Mouse (Mus musculus) yolk sac, embryonic 10.5 days (tissue): Measurements from ENCODE around the gene Fhad1.
"Not testable (repeated sequence)": the region's sequence is repeated elsewhere in the genome, so short reads cannot be mapped to it uniquely, and the experiment has no call there.

Experiments
- DNase-seq: peaks from one replicate; pipeline ENCODE4 v3.0.0-alpha.2; 2017; ENCODE audit warnings: low spot score

Gene Fhad1

DNA sequence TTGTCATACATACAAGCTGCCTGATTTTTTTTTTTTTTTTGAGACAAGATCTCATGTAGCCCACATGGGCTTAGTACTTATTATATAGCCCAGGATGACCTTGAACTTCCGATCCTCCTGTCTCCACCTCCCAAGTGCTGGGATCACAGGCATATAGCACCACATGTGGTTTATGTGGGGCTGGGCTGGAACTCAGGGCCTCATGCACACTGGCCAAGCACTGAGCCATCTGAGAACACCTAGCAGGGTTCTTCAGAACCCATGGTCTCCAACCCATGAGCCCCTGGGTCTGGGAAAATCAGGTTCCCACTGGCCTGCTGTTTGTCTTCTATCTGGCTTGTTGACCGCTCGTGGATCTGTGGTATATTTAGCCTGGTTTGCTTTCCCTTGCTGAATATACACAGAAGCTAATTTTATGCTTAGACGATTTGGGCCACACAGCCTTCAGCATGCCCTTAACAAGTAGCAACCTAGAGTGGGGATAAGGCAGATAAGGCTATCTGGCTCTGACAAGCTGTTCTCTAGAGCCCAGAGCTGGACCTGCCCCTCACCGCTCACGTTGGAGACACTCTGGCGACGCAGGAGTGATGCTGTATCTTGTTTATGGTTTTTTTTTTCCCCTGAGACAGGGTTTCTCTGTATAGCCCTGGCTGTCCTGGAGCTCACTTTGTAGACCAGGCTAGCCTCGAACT, 24.9 kb upstream of the Fhad1 start:
- DNase-seq = no peak

DNA sequence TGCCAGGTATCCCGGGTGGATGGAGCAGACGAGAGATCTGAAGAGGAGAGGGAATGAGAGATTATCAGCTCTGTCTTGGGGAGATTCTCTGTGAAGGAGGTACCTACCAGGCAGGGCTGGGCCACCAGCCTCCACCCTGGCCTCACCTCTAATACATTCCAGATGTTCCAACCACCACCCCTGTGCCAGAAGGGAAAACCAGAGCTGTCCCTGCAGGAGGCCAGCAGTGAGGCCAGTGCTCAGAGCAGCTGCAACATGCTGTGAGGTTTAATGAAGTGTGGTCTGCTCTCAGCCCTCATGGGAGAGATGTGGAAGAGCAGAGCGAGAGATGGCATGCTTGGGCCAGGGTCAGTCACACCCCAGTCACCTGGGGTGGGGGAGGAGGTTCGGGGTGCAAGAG, 23.0 kb upstream of the Fhad1 start:
- DNase-seq = no peak

DNA sequence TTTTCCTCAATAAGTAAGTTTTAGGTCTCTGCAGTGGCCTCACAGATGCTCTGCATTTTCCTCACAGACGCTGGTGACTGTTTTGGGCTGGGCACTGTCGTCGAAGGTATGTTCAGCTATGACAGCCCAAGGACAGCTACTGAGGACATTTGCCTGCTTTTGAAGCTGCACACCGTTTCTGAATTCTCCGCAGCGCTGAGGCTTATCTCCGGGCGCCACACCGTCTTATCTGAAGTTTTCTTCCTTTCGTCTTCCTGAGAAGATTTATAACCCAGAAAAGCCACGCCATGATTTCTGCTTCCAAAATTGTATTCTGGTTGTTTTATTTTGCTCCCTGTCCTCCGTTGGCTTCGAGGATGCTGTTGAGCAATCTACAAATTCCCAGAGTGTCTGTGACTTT, 13.7 kb upstream of the Fhad1 start:
- DNase-seq = no peak

DNA sequence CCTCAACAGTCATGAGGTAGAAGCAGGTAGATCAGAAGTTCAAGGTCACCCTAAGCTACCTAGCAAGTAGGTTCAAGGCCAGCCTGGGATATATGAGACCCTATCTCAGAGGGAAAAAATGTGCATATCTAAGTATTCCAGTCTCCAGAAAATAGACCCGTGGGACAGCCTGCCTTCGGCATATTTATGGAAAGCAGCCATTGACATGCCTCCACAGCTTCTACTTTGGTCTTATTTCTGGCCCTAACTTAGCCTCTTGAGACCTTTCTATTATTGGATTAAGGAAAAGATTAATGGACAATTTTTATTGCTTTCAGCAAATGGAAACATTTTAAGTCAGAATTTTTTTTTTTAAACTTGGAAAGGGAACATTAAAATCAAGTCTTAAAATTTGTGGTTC, 12.1 kb upstream of the Fhad1 start:
- no peak for DNase-seq

DNA sequence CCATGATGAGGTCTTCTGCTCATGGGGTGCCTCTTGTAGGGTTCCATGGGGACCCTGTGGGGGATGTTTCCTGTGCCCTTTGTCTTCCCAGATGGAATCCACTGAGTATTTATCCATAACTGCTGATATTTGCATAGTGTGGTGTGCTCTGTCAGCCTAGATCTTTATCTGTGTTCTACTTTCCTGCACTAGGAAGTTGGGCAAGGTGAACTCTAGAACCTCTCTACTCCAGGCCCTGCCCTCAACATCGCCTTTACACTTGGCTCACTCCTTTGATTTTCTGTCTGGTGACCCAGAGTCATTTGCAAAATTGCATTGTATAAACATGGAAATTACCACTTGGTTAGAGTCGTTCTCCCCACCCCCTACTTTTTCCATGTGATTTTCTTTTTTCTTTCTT, 9.7 kb upstream of the Fhad1 start:
- no peak for DNase-seq

DNA sequence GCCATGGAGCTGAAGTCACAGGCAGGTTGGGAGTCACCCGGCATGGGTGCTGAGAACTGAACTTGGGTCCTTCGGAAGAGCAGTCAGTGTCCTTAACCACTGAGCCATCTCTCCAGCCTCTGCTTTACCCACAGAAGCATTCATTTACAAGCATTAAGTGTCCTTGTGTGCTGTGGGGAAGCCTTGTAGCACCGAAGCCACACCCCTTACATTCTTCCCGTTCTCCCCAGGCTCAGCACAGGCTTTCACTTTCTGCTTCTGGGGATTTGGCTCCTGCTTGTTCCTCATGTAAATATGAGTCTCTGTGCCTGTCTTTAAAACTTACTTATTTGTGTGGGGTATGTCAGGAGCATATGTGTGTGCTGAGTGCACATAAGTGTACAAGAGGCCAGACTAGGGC, 8.3 kb upstream of the Fhad1 start:
- DNase-seq = no peak

DNA sequence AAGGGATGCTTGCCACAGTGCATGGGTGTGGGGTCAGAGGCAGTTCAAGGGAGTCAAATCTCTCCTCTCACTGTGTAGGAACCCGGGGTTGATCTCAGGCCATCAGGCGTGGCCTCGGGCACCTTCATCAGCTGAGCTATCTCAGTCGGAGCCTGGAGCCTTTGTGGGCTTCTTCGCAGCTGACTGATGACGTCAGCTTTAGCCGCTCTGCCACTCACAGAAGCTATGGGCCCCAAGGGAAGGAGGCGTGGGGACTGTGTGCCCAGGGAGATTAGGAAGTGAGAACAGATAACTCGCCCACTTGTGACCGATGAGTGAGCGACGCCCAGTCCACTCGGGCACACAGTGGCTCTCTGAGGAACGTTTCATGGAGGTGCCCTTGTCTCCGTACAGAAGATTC, 2.8 kb upstream of the Fhad1 start:
- no peak for DNase-seq

DNA sequence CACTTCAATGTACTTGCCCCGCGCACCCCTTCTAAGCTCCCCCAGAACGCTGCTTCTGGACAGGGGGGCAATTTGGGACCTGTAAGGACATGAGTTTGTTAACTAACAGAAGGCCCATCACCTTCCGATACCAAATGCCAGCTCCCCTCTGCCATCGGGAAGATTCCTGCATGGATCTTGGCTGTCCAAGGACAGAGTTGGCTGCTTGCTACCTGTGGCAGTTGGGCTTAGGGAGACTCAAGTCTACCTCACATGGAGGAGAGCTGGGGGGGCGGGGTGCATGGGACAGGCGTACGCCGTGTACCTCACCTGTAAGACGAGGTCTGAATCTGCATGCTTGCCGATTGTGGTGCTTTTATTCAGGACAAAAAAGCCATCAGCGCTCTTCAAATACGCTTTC, 3.6 kb downstream of the Fhad1 start:
- DNase-seq = no peak

DNA sequence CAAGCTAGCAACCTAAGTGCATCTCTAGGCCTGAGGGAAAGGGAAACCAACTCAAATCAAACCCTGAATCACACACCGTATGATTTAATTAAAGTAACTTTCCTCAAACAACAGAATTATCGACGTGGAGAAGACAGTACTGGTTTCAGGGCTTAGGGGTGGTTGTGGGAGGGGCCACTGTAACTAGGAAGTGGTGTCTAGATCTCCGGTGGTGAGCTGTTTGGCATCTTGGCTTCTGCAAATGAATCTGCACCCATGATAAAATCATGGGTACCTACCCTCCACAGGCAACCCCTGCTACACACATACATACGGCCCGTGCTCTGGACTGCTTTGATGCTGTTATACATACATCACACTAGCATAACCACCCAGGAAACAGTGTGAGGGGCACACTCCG, 4.4 kb downstream of the Fhad1 start:
- DNase-seq = no peak

DNA sequence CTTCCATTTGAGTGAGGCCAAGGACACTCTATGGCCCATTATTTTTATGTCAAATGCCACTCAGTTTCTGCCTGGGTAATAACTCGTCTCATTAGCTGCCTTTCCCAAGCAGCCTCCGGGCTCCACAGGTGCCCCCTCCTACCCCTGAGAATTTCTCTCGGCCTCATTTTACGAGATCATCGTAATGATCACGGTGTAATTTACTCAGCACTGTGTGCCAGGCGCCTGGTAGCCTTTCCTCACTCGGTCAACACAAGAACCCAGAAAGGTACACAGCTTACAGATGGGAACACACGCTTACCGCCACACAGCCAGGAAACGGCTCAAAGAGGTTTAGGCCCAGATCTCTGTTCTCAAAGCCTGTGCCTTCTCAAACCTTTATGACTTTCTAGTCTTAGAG, 6.7 kb downstream of the Fhad1 start:
- no peak for DNase-seq

DNA sequence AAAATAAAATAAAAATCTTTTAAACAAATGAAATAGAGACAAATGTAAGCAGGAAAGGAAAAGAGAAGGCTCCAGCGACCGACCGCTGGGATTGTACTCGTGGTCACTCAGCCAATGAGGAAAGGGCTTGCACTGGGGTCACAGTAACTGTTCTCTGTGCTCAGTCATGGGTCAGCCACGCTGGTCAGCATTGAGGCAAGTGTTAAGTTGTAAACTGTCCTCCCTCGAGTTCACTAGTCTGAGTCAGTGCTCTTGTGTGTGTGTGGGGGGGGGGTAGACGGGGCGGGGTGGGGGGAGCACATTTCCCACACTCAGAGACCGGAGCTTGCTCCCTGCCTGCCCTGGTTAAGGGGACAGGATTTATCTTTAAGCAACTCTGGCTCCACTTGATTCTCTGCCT, 14.3 kb downstream of the Fhad1 start:
- peak; percentile 63 for DNase-seq

DNA sequence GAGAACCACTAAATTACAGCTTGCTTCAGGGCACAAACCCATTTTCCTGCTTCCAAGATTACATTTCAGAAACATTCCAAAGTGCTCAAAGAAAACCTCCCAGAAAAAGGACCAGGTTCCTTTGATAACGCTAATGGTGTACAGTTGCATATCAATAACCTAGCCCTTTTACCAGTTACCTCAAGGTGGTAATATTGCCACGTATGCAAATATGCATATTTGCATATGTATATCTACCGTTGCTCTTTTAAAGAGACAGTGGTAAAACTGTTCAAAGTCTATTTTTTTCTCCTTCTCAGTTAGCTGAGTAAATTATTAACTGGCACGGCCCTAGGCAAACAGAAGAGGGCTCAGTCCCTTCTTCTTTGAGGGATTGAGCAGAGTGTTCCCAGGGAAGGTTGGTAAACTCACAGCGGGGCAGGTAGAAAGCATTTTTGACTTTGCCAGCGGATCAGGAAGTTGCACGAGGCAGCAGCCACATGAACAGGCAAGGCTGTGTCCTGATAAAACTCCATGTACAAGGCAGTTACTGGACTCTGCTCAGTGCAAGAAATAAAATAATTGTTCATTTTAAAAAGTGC, 15.3 kb downstream of the Fhad1 start:
- peak; percentile 83 for DNase-seq

DNA sequence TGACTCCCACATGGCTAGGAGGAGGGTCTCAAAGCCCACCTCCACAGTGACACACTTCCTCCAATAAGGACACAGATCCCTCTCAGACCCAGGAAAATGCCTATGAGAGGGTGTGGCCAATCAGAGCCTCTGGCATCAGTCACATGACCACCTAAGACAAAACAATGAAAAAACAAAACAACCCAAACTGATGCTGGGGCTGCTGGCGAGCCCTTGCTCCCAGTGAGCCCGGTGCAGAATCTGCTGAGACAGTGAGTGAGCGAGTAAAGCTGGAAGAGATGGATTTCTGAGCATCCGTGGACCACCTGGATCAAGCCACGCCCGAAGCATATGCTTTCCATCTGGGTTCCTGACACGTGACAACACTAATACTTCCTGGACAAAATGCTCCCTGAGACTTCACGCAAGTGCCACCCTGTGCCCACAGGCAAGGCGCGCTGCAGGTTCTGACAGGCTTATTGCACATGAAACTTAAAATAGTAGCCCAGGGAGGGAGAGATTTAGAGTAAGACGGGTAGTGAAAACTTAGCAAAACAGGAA, 16.5 kb downstream of the Fhad1 start:
- DNase-seq = peak; percentile 30

DNA sequence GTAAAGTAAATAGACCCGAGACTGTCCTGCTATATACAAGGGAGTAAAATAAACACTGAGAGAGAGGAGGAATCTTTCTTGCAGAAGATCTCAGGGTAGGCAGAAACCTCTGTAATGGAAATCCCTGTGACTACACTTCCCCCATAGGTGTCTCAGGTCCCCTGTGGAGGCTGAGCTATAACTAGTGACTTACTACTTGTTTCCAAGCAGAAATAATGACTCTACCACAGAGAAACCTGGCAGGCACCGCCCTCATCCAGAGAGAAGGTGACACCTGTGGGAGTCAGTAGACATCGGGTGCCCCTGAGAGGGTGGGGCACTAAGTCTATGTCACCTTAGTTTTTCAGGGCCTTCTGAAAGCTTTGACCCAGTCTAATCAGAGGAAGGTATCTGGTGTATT, 18.0 kb downstream of the Fhad1 start:
- DNase-seq = no peak

DNA sequence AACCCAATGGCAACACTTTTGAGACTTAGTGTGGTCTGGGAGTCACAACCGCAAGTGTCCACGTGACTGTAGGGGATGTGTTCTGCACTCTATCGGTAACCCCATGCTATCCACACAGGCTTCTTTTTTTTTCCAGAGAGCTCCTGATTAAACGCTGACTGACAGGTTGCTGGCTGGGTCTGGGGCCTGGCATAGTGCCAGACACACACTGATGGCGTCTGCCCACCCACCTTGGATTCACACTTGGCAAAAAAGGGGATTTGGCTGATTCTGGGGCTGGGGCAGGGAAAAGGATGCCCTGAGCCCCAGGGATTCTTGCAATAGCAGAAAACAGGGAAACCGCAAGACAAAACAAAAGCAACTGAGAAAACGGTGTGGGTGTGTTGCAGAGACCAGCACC, 18.8 kb downstream of the Fhad1 start:
- DNase-seq = no peak

DNA sequence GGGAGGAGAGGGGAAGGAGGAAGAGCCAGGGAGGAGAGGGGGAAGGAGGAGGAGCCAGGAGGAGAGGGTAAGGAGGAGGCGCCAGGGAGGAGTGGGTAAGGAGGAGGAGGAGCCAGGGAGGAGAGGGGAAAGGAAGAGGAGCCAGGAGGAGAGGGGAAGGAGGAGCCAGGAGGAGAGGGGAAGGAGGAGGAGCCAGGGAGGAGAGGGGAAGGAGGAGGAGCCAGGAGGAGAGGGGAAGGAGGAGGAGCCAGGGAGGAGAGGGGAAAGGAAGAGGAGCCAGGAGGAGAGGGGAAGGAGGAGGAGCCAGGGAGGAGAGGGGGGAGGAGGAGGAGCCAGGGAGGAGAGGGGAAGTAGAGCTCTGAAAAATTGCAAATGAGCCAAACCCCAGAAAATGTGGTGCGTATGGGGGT, 20.8 kb downstream of the Fhad1 start:
- DNase-seq = not testable (repeated sequence)

DNA sequence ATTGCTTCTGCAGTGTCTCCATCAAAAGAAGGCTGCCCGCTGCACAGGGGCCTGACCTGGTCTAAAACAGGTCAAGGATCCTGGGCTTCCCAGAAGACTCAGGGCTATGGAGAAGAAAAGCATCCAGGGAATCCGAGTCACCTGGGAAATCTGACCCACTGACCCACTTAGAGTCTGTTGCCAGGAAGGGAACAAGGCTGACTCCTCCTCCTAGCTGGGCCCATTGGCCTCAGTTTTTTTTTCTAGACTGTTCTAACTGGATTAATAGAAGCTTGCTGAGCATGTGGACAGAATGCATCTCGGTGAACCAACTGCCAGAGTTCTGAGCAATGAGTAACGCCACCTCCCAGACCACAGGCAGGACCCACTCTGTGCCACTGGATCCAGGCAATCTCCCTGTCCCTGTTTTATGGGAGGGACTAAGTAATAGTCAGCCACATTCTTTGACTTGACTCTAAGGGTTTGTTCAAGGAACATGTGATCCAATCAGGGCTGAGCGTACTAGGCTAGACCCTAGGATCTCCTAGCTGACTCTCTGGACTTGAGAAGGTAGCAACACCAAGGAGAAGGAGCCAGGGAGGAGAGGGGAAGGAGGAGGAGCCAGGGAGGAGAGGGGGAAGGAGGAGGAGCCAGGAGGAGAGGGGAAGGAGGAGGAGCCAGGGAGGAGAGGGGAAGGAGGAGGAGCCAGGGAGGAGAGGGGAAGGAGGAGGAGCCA, 21.4 kb downstream of the Fhad1 start:
- no peak for DNase-seq

DNA sequence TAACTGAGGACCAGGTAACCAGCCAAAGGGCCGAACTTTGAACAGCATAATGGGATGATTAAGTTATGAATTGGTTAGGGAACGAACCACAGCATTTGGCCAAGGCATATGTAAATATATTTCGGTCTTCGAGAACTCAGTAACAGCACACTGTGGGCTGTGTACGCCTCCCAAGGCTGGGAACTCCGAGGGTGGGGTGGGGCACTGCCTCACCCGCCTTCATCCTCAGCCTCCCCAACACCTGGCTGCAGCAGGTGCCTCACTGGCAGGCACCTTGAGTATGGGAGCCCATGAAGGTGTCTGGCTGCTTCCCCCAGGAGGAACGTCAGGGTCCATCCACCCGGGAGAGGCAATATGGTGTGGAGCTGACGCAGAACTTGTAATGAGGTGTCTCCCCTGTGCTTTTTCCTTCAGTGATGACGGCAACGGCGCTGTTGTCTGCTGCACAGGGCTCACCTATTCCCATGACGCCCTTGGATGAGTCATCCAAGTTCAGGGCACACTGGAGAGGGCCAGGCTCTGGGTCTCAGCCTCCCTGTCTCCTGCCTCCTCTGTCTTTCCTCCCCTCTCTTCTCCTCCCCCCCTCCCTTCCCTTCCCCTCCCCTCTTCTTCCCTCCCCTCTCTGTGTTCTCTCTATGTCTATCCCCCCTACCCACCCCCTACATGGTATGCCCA, 22.2 kb downstream of the Fhad1 start:
- DNase-seq = no peak

DNA sequence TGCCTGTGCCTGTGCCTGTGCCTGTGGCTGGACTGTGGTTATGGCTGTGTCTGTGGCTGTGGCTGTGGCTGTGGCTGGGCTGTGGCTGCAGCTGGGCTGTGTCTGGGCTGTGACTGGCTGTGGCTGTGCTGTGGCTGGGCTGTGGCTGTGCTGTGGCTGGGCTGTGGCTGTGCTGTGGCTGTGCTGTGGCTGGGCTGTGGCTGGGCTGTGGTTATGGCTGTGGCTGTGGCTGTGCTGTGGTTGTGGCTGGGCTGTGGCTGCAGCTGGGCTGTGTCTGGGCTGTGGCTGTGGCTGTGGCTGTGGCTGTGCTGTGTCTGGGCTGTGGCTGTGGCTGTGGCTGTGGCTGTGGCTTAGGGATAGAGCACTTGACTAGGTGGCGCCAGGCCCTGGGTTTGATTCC, 26.7 kb downstream of the Fhad1 start:
- no peak for DNase-seq

DNA sequence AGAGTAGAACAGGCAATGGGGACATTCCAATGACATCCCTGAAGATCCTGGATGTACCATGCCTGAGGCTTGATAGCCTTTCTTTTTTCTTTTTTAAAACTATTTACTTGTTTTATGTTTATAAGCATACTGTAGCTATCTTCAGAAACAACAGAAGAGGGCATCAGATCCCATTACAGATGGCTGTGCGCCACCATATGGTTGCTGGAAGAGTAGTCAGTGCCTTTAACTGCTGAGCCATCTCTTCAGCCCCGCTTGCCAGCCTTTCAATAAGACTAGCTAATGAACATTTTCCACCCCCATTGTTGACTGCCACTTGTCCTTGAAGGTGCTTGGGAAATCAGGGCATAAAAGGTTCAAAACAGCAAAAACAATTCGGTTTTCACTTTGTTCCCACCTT, 31.2 kb downstream of the Fhad1 start:
- no peak for DNase-seq

DNA sequence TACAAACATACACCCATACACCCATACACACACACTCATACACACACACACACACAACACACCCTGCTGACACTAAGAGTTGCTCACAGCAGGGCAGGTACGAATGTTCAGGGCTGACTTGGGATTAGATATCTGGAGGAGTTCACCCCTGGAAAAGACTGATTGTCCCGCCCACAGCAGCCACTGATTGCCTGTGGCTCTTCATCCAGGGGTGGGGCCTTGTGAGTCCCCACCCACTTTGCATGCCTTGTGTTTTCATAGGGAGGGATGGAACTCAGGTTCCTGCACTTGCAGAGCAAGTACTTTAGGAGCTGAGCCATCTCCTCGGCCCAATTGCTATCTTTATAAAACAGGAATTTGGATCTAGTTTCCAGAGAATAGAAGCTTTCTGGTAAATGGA, 33.4 kb downstream of the Fhad1 start:
- DNase-seq = no peak

DNA sequence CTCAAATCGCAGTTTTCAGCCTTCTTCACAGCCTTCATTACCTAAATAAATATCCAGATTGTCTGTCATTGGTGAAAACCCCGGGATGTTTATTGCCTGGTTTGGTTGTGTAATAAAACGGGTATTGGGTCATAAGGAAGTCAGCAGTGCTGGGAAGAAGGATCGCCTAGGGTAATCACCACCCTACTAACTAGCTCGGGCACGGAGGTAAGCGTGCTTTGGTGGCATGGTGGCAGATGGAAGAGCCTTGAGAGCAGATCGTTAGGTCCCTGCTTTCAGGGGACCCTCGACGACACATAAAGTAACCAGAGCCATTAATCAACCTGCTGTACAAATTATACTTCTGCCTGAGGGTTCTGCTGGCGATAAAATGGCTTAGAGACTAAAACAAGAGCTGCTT, 36.3 kb downstream of the Fhad1 start:
- DNase-seq = no peak

DNA sequence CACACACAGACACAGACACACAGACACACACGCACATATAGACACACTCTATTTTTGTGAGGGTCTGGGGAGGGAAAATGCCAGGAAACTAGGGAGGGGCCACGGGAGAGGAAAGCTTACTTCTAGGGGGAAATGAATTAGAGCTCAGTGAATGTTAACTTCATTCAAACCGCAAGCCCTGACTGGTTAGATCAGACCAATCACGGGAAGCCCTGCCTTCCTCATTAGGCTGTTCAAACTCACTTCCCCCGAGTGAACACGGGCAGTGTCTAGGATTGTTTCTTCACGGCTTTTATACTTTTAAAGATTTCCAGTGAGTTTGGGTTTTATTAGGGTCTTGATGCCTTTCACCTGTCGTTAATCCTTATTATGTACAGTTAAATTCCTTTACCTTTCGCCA, 37.5 kb downstream of the Fhad1 start:
- DNase-seq = no peak
